8 mouse cellular contexts compared by ENCODE assay signal in genomic region chr7:44591348-44592116, GRCm38 (mm10). TPM values are rescaled to one million over a fixed set of nuclear protein-coding genes. Genes with fewer than 3 reads are reported as not detected.
DNase-seq lines count a peak whose midpoint lies in the region; ATAC-seq lines count a peak whose summit lies in the region.

No protein-coding gene starts in this region.

- H3K4me2 ChIP-seq in kidney, embryonic 14.5 days (replicated peaks; ENCODE audit: low read depth, low read length): peak overlapping the region; percentile 99
- H3K4me2 ChIP-seq in embryonic facial prominence, embryonic 14.5 days (ENCODE audit: low read depth, low read length): peak overlapping the region; percentile 98
- peak overlapping the region; percentile 90 for H3K4me2 ChIP-seq in neural tube, embryonic 15.5 days

- peak overlapping the region; percentile 57 for H3K4me3 ChIP-seq in kidney, embryonic 14.5 days (ENCODE audit: low read length)
- peak overlapping the region; percentile 62 for H3K4me3 ChIP-seq in embryonic facial prominence, embryonic 14.5 days (ENCODE audit: low read depth, low read length)
- H3K4me3 ChIP-seq in neural tube, embryonic 15.5 days (replicated peaks): peak overlapping the region; percentile 73

- H3K4me1 ChIP-seq in kidney, embryonic 14.5 days (ENCODE audit: control insufficient read depth, insufficient read depth, low read length): peaks cover 13% of the 10 kb centered on the region; the same call in 1 of the 2 replicates
- peaks cover 27% of the 10 kb centered on the region for H3K4me1 ChIP-seq in embryonic facial prominence, embryonic 14.5 days (ENCODE audit: control insufficient read depth, insufficient read depth, low read length)
- H3K4me1 ChIP-seq in neural tube, embryonic 15.5 days: peaks cover 71% of the 10 kb centered on the region

- no peaks in the 10 kb centered on the region for H3K36me3 ChIP-seq in kidney, embryonic 14.5 days (ENCODE audit: control insufficient read depth, insufficient read depth, low read length)
- no peaks in the 10 kb centered on the region for H3K36me3 ChIP-seq in embryonic facial prominence, embryonic 14.5 days (ENCODE audit: control insufficient read depth, insufficient read depth, low read length)
- H3K36me3 ChIP-seq in neural tube, embryonic 15.5 days: peaks cover 4% of the 10 kb centered on the region; the same call in 1 of the 2 replicates

- no peaks in the 10 kb centered on the region for H3K9me3 ChIP-seq in kidney, embryonic 14.5 days (ENCODE audit: control insufficient read depth, low read length)
- H3K9me3 ChIP-seq in embryonic facial prominence, embryonic 14.5 days (ENCODE audit: control insufficient read depth, low read length): no peaks in the 10 kb centered on the region
- H3K9me3 ChIP-seq in neural tube, embryonic 15.5 days (replicated peaks): no peaks in the 10 kb centered on the region

- H3K27ac ChIP-seq in kidney, embryonic 14.5 days (ENCODE audit: low read depth, low read length): no peak overlapping the region
- H3K27ac ChIP-seq in embryonic facial prominence, embryonic 14.5 days (replicated peaks; ENCODE audit: low read depth, low read length): no peak overlapping the region
- peak overlapping the region; percentile 81 for H3K27ac ChIP-seq in neural tube, embryonic 15.5 days (replicated peaks)

- peak overlapping the region; percentile 45; the same call in 1 of the 2 replicates for H3K9ac ChIP-seq in kidney, embryonic 14.5 days (ENCODE audit: low read depth, low read length)
- H3K9ac ChIP-seq in embryonic facial prominence, embryonic 14.5 days (ENCODE audit: low read depth, low read length): peak overlapping the region; percentile 61
- H3K9ac ChIP-seq in neural tube, embryonic 15.5 days (replicated peaks): peak overlapping the region; percentile 50

- H3K27me3 ChIP-seq in kidney, embryonic 14.5 days (ENCODE audit: control insufficient read depth, insufficient read depth, low read length): peaks cover 70% of the 10 kb centered on the region
- H3K27me3 ChIP-seq in embryonic facial prominence, embryonic 14.5 days (replicated peaks; ENCODE audit: control insufficient read depth, insufficient read depth, low read length): peaks cover 61% of the 10 kb centered on the region
- H3K27me3 ChIP-seq in neural tube, embryonic 15.5 days (replicated peaks): peaks cover 14% of the 10 kb centered on the region

- no peak for DNase-seq in kidney, postnatal 4 days
- DNase-seq in R1 (ENCODE audit: low read depth, low spot score): peak; percentile 23
- DNase-seq in embryonic facial prominence, embryonic 14.5 days (ENCODE audit: low spot score): no peak
- peak; percentile 15 to 49 for DNase-seq in kidney, postnatal 36 days

- under 1% methylated on average over 48 of the region's 60 CpGs for WGBS in kidney, embryonic 14.5 days
- 1% methylated on average over 21 of the region's 60 CpGs for WGBS in embryonic facial prominence, embryonic 14.5 days
- under 1% methylated on average over 59 of the region's 60 CpGs for WGBS in neural tube, embryonic 15.5 days

- ATAC-seq in kidney, embryonic 14.5 days (ENCODE audit: low FRiP score, low TSS enrichment): no peak
- no peak for ATAC-seq in embryonic facial prominence, embryonic 14.5 days (ENCODE audit: low read depth)
- ATAC-seq in neural tube, embryonic 15.5 days (ENCODE audit: low FRiP score): no peak
- ATAC-seq in monocyte, adult 5-6 weeks (replicated peaks; ENCODE audit: insufficient number of reproducible peaks, low FRiP score, low TSS enrichment, poor library complexity, severe bottlenecking): no peak
- no peak for ATAC-seq in erythroid progenitor cell, adult 5-6 weeks (replicated peaks; ENCODE audit: low FRiP score, poor library complexity, severe bottlenecking)

RNA-seq across cellular contexts. Expression of gene Kcnc3, which starts 1.1 kb away (rescaled TPM):
- polyA plus RNA-seq in kidney, embryonic 14.5 days (2014; fragmentation: Nextera tagmentation; extraction: Ambion mirVana): 0.18 and 0.26 TPM in 2 replicates
- 0.49 and 0.67 TPM in 2 replicates for polyA plus RNA-seq in embryonic facial prominence, embryonic 14.5 days (2014; fragmentation: Nextera tagmentation; extraction: Ambion mirVana)
- 7.2 and 8.0 TPM in 2 replicates for polyA plus RNA-seq in neural tube, embryonic 15.5 days (2015; fragmentation: Nextera tagmentation; extraction: Ambion mirVana)
- 0.19 to 0.43 TPM (median 0.38 TPM) in 3 replicates for total RNA-seq in monocyte, adult 5-6 weeks (2017)
- total RNA-seq in erythroid progenitor cell, adult 5-6 weeks (2015; ENCODE audit: low replicate concordance): not detected in 2 replicates
- not detected in 2 replicates for total RNA-seq in erythroid progenitor cell, adult 5-6 weeks (2017; ENCODE audit: low replicate concordance)

RNA-seq across cellular contexts. Expression of gene Napsa, which starts 19.4 kb away (rescaled TPM):
- polyA plus RNA-seq in kidney, embryonic 14.5 days (2014; fragmentation: Nextera tagmentation; extraction: Ambion mirVana): 5.0 and 7.0 TPM in 2 replicates
- polyA plus RNA-seq in embryonic facial prominence, embryonic 14.5 days (2014; fragmentation: Nextera tagmentation; extraction: Ambion mirVana): 1.7 and 2.8 TPM in 2 replicates
- 1.1 and 4.9 TPM in 2 replicates for polyA plus RNA-seq in neural tube, embryonic 15.5 days (2015; fragmentation: Nextera tagmentation; extraction: Ambion mirVana)
- total RNA-seq in monocyte, adult 5-6 weeks (2017): 162 to 248 TPM (median 207 TPM) in 3 replicates
- total RNA-seq in erythroid progenitor cell, adult 5-6 weeks (2015; ENCODE audit: low replicate concordance): 55.5 and 84.3 TPM in 2 replicates
- total RNA-seq in erythroid progenitor cell, adult 5-6 weeks (2017; ENCODE audit: low replicate concordance): 12.2 and 12.7 TPM in 2 replicates

RNA-seq across cellular contexts. Expression of gene Nr1h2, which starts 37.8 kb away (rescaled TPM):
- polyA plus RNA-seq in kidney, embryonic 14.5 days (2014; fragmentation: Nextera tagmentation; extraction: Ambion mirVana): 69.1 and 69.8 TPM in 2 replicates
- 60.8 and 64.5 TPM in 2 replicates for polyA plus RNA-seq in embryonic facial prominence, embryonic 14.5 days (2014; fragmentation: Nextera tagmentation; extraction: Ambion mirVana)
- polyA plus RNA-seq in neural tube, embryonic 15.5 days (2015; fragmentation: Nextera tagmentation; extraction: Ambion mirVana): 54.0 and 62.0 TPM in 2 replicates
- total RNA-seq in monocyte, adult 5-6 weeks (2017): 140 to 243 TPM (median 153 TPM) in 3 replicates
- total RNA-seq in erythroid progenitor cell, adult 5-6 weeks (2015; ENCODE audit: low replicate concordance): 57.3 and 105 TPM in 2 replicates
- 59.3 and 81.4 TPM in 2 replicates for total RNA-seq in erythroid progenitor cell, adult 5-6 weeks (2017; ENCODE audit: low replicate concordance)

RNA-seq across cellular contexts. Expression of gene Pold1, which starts 42.9 kb away (rescaled TPM):
- 51.6 and 69.5 TPM in 2 replicates for polyA plus RNA-seq in kidney, embryonic 14.5 days (2014; fragmentation: Nextera tagmentation; extraction: Ambion mirVana)
- 57.9 and 64.1 TPM in 2 replicates for polyA plus RNA-seq in embryonic facial prominence, embryonic 14.5 days (2014; fragmentation: Nextera tagmentation; extraction: Ambion mirVana)
- polyA plus RNA-seq in neural tube, embryonic 15.5 days (2015; fragmentation: Nextera tagmentation; extraction: Ambion mirVana): 18.8 and 38.9 TPM in 2 replicates
- 16.1 to 42.8 TPM (median 23.8 TPM) in 3 replicates for total RNA-seq in monocyte, adult 5-6 weeks (2017)
- total RNA-seq in erythroid progenitor cell, adult 5-6 weeks (2015; ENCODE audit: low replicate concordance): 62.9 and 75.7 TPM in 2 replicates
- total RNA-seq in erythroid progenitor cell, adult 5-6 weeks (2017; ENCODE audit: low replicate concordance): 39.6 and 53.8 TPM in 2 replicates

RNA-seq across cellular contexts. Expression of gene Spib, which starts 59.7 kb away (rescaled TPM):
- polyA plus RNA-seq in kidney, embryonic 14.5 days (2014; fragmentation: Nextera tagmentation; extraction: Ambion mirVana): not detected in 2 replicates
- polyA plus RNA-seq in embryonic facial prominence, embryonic 14.5 days (2014; fragmentation: Nextera tagmentation; extraction: Ambion mirVana): 0.26 and 0.35 TPM in 2 replicates
- 7.5 TPM in 1 of 2 replicates, not detected in the other for polyA plus RNA-seq in neural tube, embryonic 15.5 days (2015; fragmentation: Nextera tagmentation; extraction: Ambion mirVana)
- 11.0 to 17.1 TPM (median 14.5 TPM) in 3 replicates for total RNA-seq in monocyte, adult 5-6 weeks (2017)
- 24.3 and 27.0 TPM in 2 replicates for total RNA-seq in erythroid progenitor cell, adult 5-6 weeks (2015; ENCODE audit: low replicate concordance)
- total RNA-seq in erythroid progenitor cell, adult 5-6 weeks (2017; ENCODE audit: low replicate concordance): 15.3 and 17.3 TPM in 2 replicates

Comparison
In these comparisons a context has a peak if more than half of its experiments do, and no peak if none do; other contexts are left out.
1. DNase-seq: peak in R1 (single experiment) and kidney, postnatal 36 days (2 of 2); none in kidney, postnatal 4 days (0 of 2) and embryonic facial prominence, embryonic 14.5 days (single experiment).
2. Peak in every context shown above with its lines, with median percentiles within 50 percentile points of each other: H3K4me2 ChIP-seq, H3K4me3 ChIP-seq and H3K9ac ChIP-seq.